Mouse (Mus musculus) cortical plate, adult 2 months (tissue): ENCODE measurements around the gene Alox12. TPM values are rescaled to one million over a fixed set of nuclear protein-coding genes. Genes with fewer than 3 reads are reported as not detected.
A peak's percentile ranks its signal among the peaks of the same experiment; 100 is the strongest.

ENCODE experiments used
- H3K27ac ChIP-seq: fragments of 200-500 bp; 2 replicates; pipeline ENCODE4 v1.5.1; 2012; ENCODE audit warnings: low read length, control low read depth, inconsistent platforms; ENCODE audit not compliant: insufficient read depth
- H3K4me1 ChIP-seq: fragments of 200-500 bp; 2 replicates; pipeline ENCODE4 v1.6.1; 2011; ENCODE audit warnings: low read length; ENCODE audit not compliant: control insufficient read depth, insufficient read depth
- H3K4me3 ChIP-seq: fragments of 200-500 bp; 2 replicates; pipeline ENCODE4 v1.5.1; 2011; ENCODE audit warnings: mild to moderate bottlenecking, low read length, control low read depth; ENCODE audit not compliant: insufficient read depth
- CTCF ChIP-seq: fragments of 200-500 bp; IDR thresholded peaks from 2 replicates; pipeline ENCODE4 v1.5.1; 2011; ENCODE audit warnings: mild to moderate bottlenecking, control low read depth, low read length; ENCODE audit not compliant: insufficient read depth; ENCODE audit errors: extremely low read depth
- POLR2A ChIP-seq: fragments of 200-500 bp; IDR thresholded peaks from 2 replicates; pipeline ENCODE4 v1.6.1; 2011; ENCODE audit warnings: mild to moderate bottlenecking, low read length, control low read depth; ENCODE audit not compliant: insufficient read depth; ENCODE audit errors: extremely low read depth
- polyA plus RNA-seq: library from polyadenylated mRNA; depleted of rRNA; stranded (reverse); fragments of >200 nt; gene quantifications from 2 replicates; pipeline ENCODE4 v1.2.3, GENCODE M21; 2012; rRNA removed

The Alox12 gene
- polyA plus RNA-seq, 1 experiment: 1.5 TPM

GRCm38 (mm10) chr11:70207283-70207682, 47.9 kb downstream of the Alox12 start:
- Histone ChIP-seq H3K4me1 (no peaks in the 10 kb centered on the region), H3K27ac (no peak overlapping the region), H3K4me3 (no peak overlapping the region)
- TF ChIP-seq CTCF (no peak), POLR2A (no peak)

- H3K27ac ChIP-seq: no peak overlapping the region
- TF ChIP-seq POLR2A (no peak), CTCF (no peak)
- H3K4me3 ChIP-seq: no peak overlapping the region
- no peaks in the 10 kb centered on the region for H3K4me1 ChIP-seq
Observed at GRCm38 (mm10) chr11:70206801-70207200, 48.4 kb downstream of the Alox12 start.

- H3K27ac ChIP-seq: no peak overlapping the region
- TF ChIP-seq CTCF (peak; percentile 94), POLR2A (no peak)
- H3K4me3 ChIP-seq: no peak overlapping the region
- H3K4me1 ChIP-seq: no peaks in the 10 kb centered on the region
Observed at GRCm38 (mm10) chr11:70201691-70202090, 53.5 kb downstream of the Alox12 start.

GRCm38 (mm10) chr11:70200036-70200608, 55.0 kb downstream of the Alox12 start:
- Histone ChIP-seq H3K4me1 (no peaks in the 10 kb centered on the region), H3K4me3 (no peak overlapping the region), H3K27ac (no peak overlapping the region)
- TF ChIP-seq POLR2A (no peak), CTCF (no peak)

- Histone ChIP-seq H3K4me3 (no peak overlapping the region), H3K4me1 (no peaks in the 10 kb centered on the region), H3K27ac (no peak overlapping the region)
- TF ChIP-seq POLR2A (no peak), CTCF (no peak)
Observed at GRCm38 (mm10) chr11:70199107-70199506, 56.0 kb downstream of the Alox12 start.

GRCm38 (mm10) chr11:70198332-70198731, 56.8 kb downstream of the Alox12 start:
- Histone ChIP-seq H3K4me3 (no peak overlapping the region), H3K4me1 (no peaks in the 10 kb centered on the region), H3K27ac (no peak overlapping the region)
- TF ChIP-seq POLR2A (no peak), CTCF (no peak)

- no peaks in the 10 kb centered on the region for H3K4me1 ChIP-seq
- no peak overlapping the region for H3K27ac ChIP-seq
- H3K4me3 ChIP-seq: no peak overlapping the region
- TF ChIP-seq CTCF (no peak), POLR2A (no peak)
Observed at GRCm38 (mm10) chr11:70193354-70194285, 61.5 kb downstream of the Alox12 start.

- Histone ChIP-seq H3K4me1 (no peaks in the 10 kb centered on the region), H3K27ac (no peak overlapping the region), H3K4me3 (no peak overlapping the region)
- no peak for TF ChIP-seq POLR2A
- TF ChIP-seq CTCF: no peak
Observed at GRCm38 (mm10) chr11:70192157-70192556, 63.0 kb downstream of the Alox12 start.

Other genes with a start within 250 kb of the Alox12 start
- 66.5 and 71.6 TPM in 2 replicates for gene Acadvl, start 239.9 kb downstream of the Alox12 start, polyA plus RNA-seq
- 816 and 828 TPM in 2 replicates for gene Dlg4, start 238.4 kb downstream of the Alox12 start, polyA plus RNA-seq
- gene Asgr1, start 201.3 kb downstream of the Alox12 start, polyA plus RNA-seq: 2.3 and 3.5 TPM in 2 replicates
- 0.23 TPM in 2 replicates for gene Asgr2, start 162.7 kb downstream of the Alox12 start, polyA plus RNA-seq
- gene Mgl2, start 125.0 kb downstream of the Alox12 start, polyA plus RNA-seq: 0.63 and 0.95 TPM in 2 replicates
- gene Clec10a, start 99.2 kb downstream of the Alox12 start, polyA plus RNA-seq: 1.1 and 1.6 TPM in 2 replicates
- 57.4 and 62.1 TPM in 2 replicates for gene Slc16a11, start 42.6 kb downstream of the Alox12 start, polyA plus RNA-seq
- 6.2 and 6.3 TPM in 2 replicates for gene Slc16a13, start 34.3 kb downstream of the Alox12 start, polyA plus RNA-seq
- gene Bcl6b, start 25.6 kb downstream of the Alox12 start, polyA plus RNA-seq: 1.2 and 1.4 TPM in 2 replicates
- gene 0610010K14Rik, start 17.4 kb downstream of the Alox12 start, polyA plus RNA-seq: 65.5 and 68.4 TPM in 2 replicates
- gene Gm21988, start 15.5 kb downstream of the Alox12 start, polyA plus RNA-seq: 10.0 and 10.4 TPM in 2 replicates
- gene Rnasek, start 15.5 kb downstream of the Alox12 start, polyA plus RNA-seq: 330 and 337 TPM in 2 replicates
- 0.08 TPM in 1 of 2 replicates, not detected in the other for gene Alox12e, start 67.3 kb upstream of the Alox12 start, polyA plus RNA-seq
- gene Alox15, start 96.7 kb upstream of the Alox12 start, polyA plus RNA-seq: 0.06 and 0.10 TPM in 2 replicates
- 19.0 and 20.2 TPM in 2 replicates for gene Pelp1, start 154.7 kb upstream of the Alox12 start, polyA plus RNA-seq
- gene Arrb2, start 177.3 kb upstream of the Alox12 start, polyA plus RNA-seq: 58.1 and 61.5 TPM in 2 replicates
- 14.8 and 15.4 TPM in 2 replicates for gene Med11, start 196.6 kb upstream of the Alox12 start, polyA plus RNA-seq
- 0.44 and 0.47 TPM in 2 replicates for gene Zmynd15, start 204.1 kb upstream of the Alox12 start, polyA plus RNA-seq
- gene Cxcl16, start 204.6 kb upstream of the Alox12 start, polyA plus RNA-seq: 1.7 and 2.4 TPM in 2 replicates
- 0.44 and 0.95 TPM in 2 replicates for gene Tm4sf5, start 249.9 kb upstream of the Alox12 start, polyA plus RNA-seq